Mouse (Mus musculus) kidney, postnatal 10 days (tissue): ENCODE measurements around the gene Pja2.
"Not testable (repeated sequence)": the region's sequence is repeated elsewhere in the genome, so short reads cannot be mapped to it uniquely, and the experiment has no call there.

Source experiments
- DNase-seq: peaks from one replicate; pipeline ENCODE4 v3.0.0; 2021; ENCODE audit warnings: mixed read lengths

The Pja2 gene

DNA sequence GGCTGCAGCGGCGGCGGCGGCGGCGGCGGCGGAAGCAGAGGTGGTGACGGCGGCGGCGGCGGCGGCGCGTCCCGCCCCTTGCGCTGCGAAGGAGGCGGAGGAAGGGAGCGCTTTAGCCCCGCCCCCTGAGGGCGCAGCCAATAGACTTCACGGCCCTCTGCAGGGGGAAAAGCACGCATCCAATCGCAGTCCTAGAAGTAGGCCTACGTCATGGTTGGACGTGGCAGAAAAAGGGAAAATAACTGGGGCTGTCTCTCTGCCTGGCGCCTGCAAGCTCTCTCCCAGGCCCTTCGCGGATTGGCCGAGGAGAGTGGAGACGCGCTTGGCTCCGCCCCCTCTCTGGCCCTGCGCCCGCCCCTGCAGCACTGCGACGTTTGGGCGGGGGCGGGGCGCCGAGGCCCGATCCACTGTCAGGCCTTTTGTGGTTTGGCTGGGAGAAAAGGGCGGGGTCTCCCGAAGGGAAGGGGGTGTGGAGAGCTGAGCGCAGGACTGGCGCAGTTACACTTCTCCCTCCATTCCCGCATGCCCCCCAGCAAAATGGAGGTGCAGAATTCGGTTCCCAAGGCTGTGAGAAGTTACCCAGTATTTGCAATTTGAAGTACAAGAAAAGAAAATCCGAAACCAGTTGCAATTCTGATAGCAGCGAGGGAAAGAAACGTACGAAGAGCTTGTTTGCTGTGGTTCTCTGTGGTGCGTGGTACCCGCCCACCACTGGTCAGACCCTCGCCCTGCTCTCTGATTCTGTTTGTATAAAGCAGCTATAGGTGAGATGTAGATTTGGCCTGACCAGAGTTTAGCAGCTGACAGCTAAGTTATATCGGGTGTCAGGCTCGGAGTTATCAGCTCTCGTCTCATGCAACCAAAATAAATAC is at the start of gene Pja2:
Gene Pja2, minus strand, starts transcription at position 19 of the 872 bp plus-strand sequence.
- DNase-seq: peak; percentile 100

DNA sequence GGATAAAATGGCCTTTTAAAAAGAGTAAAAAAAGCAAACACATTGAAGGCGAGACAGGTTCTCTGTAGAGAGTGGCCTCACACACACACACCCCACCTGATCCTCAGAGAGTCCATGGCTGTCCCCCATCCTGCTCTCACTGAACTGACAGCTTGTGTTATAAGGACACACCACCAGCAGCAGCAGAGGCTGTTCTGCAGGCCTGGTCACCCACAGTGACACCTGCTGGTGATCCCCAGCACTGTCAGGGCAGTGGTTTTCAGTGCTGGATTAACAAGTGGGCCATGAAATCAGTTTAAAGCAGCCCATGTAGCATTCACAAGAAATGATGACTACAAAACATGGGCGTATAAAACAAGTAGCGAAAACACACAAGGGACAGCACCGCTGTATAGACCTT is 43.6 kb upstream of the Pja2 start:
- peak; percentile 84 for DNase-seq

DNA sequence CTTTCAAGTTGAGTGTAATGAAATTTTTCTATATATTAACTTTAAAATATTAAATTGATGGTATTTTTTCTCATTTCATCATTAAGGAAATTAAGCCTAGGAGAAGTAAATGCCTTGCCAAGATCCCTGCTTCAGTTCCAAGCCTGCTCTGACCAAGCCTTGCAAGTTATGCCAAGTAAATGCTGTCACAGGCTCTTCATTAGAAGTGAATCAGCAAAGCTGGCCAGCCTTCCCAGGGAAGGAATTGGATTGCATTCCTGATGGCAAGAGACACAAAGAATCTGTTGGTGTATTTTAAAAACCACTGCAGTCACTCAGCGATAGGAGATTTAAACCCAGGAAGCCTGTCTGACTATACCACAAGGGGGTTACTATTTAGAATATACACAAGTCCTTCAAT is 32.0 kb upstream of the Pja2 start:
- DNase-seq: no peak

DNA sequence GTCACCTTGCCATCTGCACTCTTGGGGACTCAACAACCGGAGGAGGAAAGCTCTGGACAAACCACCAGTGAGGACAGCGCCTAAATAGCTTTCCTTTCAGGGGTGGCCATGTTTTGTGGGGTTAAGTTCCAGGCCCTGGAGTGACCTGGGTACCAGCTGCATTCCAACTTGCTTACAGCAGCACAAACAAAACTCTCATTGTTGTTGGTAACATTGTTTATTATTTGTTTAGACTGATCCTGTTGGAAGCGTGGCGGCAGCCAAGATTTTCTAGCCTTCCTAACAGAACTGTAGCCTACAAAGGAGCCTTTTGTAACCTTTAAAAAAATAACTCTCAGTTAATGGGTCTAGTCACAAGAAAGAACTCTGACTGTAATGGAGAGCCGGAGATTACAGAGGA is 30.9 kb upstream of the Pja2 start:
- no peak for DNase-seq

DNA sequence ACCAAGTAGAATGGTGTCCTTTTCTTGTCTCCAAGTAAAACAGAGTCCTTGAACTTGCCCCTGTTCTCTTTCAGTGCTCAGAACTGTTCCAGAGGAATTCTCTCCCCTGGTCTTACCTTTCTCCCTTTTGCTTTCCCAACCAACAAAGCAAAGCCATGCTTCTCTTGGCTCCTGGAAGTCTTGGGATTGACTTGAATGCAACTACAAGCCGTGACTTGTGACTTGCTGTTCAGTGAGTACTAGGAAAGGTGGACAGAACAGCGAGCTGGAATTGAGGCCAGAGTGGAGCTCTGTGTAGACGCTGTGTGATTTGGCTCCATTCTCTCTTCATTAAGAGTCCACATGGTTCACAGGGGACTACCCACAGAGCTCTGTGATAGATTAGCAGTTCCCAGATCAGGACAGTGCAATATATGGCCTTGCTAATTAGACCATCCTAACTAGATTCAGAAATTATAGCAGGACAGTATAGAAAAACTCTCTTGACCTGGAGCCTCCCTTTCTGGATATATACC is 30.3 kb upstream of the Pja2 start:
- DNase-seq: no peak

DNA sequence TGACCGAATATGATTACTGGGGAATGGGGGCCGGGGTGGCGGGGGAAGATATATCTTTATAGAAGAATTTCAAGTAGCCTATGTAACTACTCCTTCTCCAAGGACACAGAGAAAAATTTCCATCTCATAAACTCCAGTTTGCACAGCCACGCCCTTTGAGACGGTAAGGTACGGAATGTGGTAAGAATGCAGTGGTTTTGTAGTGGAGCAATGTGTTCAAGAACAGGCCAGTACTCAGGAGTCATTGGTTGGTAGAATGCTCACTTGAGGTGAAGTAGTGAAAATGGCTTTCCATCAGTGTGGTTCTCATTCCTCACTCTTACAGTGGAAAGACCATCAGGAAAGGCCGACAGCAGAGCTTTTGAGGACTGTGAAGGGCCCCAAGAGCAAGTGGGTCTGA is 22.2 kb upstream of the Pja2 start:
- no peak for DNase-seq

DNA sequence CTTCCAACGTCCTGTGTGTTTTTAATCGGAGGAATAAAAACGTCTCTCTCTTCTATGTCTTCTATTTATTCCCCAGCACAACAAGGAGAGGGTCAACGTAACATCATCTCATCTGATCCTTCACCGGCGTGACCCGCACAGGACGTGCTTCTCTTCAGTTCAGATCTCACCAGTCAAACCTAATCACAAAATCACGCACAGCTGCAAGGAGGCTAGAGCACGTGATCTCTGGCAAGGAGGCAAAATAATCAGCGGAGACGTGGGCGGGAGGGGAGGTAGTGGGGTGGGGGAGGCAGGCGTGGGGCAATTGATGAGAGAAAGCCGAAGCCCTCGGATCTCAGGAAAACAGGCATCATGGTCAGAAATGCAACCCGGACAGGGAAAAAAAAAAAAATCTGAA is 14.4 kb upstream of the Pja2 start:
- no peak for DNase-seq

DNA sequence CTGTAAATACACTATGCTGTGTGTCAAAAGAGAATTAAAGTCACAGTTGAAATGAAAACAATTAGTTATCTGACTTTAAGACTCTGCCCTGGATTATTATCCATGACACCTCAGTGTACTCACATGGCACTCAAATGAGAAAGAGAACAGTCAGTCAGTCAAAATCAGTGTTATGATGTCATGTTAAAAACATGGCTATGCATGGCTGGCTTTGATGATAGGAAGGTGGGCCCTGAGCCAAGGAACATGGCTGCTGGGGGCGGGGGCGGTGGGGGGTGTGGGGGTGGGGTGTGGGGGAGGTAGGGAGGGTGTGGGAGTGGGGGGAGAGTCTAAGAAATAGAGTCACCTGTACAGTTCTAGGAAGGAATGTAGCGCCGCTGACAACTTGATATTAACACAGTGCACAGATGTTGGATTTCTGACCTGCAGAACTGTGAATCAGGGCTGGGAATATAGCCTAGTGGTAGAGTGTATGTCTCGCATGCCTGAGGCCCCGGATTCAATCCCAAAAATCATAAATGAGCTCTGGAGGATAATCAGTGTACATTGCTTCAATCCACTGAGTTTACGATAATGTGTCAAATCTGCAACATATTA is 13.0 kb upstream of the Pja2 start:
- no peak for DNase-seq

DNA sequence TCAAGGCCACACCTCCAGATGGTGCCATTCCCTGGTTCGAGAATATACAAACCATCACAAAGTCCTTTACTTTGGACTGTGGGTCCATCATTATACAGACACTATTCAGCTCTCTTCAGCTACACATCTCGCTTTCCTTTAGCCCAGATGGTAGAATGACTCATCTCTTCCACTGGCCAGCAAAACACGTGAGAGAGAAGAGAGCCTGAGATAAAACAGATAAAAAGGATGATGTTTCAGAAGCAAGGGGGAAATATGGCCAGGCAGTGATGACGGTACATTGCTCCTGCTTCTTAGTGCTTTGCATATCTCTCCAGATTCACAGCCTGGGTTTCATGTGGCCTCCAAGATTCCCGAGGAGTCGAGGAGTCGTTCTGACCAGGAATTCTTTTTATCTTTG is 10.0 kb upstream of the Pja2 start:
- no peak for DNase-seq

DNA sequence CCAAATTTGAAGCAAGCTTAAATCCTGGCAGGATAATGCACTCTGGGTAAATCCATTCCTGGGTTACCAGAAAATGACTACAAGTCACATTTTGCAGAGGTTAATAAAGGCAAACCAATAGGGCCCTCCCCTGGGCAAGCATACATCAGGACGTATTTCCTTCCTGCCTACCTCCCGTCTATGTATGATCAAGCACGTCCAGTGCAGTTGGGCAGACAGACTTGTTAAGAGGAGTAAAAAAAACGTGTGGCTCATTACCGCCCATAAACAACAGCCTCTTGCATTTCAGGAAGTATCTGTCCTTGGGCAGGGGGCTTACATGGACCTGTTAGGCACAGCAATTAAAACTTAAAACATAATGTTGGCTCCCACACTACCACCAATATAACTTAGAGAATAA is 8.0 kb upstream of the Pja2 start:
- no peak for DNase-seq

DNA sequence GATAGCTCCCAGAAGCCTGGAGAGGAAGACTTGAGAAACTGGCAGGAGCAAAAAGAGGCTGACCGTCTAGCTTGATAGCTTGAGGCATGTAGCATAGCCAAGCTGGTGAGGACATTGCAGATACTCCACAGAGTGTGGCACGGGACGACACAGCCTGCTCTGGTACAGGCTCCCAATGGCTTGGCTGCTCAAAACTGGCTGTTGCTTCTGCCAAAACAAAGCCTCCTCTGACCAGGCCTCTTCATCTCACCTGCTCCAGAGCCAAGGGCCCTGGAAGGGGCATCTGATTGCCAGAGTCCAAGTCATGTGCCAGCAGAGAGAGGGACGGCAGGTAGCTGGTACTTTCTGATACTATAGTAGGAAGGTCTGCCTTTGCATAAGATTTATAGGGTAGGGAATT is 5.5 kb upstream of the Pja2 start:
- DNase-seq: no peak

DNA sequence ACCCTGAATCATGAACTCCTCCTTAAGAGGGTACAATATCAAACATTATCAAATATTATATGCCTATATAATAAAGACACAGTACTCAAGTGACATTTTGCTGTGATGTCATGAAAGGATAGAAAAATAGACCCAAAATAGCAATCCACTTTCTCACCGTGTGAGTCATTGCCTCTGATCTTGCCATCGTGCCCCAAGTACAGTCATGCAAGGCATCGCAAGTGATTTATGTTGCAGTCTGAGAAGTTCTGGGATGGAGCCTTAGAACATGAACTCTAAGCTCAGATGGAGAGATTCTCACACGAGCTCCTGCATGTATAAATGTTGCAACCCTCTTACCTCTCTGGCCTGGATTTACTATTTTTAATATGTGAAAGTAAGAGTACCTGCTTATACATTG is 2.2 kb upstream of the Pja2 start:
- no peak for DNase-seq

DNA sequence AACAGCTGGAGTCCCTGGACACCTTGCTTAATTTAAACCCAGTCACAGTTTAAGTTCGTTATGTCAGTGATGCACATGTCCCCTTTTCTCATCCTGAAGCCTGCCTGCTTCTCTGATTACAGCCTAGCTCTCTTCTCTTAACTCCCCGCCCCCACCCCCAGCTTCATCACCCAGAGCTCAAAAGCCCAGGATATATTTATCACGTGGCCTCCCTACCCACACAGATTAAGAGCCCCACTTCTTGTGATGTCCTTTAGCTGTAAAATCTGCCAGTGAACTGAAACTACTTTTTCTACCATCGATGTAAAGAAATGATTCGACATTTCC is 1.0 kb upstream of the Pja2 start:
- DNase-seq: no peak

DNA sequence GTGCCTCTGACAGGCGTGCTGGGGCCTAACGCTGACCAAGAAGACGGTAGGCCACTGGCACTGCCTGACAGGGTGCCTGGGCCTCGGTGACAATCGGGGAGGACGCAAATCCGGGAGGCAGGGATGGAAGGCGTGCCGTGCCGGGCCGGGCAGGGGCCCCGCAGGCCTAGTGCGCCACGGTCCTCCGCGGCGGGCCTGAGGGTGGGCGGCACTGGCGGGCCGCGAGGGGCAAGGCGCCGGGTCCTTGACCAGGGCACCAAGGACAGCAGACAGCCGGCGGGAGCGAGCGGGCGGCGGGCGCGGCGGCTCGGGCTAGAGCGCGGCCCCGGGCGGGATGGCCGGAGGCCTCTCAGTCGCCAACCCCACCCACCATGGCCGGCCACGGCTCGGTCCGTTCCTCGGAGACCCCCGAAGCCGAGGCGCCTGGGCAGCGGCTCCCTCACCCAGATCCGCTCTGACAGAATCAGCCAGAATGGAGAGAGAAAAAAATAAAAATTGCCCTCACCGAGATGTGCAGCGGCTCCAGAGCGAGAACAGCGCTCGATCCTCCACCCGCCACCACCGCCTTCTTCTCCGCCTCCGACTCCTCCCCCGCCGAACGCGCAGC is 322 bp downstream of the Pja2 start:
- DNase-seq: no peak

DNA sequence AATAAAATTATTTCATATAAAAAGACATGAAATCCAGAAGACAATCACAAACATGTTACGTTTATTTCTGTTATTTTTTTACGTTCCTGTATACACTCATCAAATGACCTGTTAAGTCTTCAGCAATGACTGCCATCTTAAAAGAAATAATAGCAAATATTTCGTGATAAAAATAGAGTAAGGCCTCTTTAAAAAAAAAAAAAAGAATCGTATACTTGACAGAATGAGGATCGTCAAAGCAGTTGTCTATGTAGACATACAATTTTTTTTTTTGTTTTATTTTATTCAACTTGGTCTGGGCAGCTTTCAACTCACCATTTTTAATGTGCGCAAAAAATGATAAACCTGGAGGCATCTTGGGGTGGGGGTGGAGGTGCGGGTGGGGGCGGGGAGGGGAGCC is 831 bp downstream of the Pja2 start:
- DNase-seq: no peak

DNA sequence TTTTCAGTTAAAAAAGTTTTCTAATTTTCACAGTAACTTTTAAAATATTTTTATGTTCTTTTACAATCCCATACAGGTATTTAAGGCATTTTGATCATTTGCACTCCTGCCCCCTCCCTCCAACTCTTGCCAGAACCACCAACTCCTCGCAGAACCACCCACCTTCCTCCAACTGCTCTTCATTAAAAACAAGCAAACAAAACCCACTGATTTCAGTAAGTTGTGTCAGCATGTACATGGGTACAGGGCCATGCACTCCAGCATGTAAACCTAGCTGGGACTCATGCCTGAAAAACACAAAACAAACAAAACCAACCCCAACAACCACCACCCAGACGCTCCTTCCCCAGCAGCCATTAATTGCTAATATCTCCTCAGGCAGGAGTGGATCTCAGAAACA is 7.2 kb downstream of the Pja2 start:
- no peak for DNase-seq

DNA sequence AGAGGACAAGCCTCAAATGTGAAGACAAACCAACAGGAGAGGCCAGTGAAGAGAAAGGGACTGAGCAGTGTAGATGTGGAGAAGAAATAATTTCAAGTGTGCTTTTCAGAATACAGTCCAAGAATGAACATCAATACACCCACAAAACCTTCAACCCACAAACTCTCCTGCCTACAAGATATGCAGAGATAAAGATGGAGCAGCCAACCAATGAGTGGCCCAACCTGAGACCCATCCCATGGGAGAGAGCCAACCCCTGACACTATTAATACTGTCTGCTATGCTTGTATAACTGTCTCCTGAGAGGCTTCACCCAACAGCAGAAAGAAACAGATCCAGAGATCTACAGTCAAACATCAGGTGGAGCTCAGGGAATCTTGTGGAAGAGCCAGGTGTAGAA is 16.3 kb downstream of the Pja2 start:
- DNase-seq: no peak

DNA sequence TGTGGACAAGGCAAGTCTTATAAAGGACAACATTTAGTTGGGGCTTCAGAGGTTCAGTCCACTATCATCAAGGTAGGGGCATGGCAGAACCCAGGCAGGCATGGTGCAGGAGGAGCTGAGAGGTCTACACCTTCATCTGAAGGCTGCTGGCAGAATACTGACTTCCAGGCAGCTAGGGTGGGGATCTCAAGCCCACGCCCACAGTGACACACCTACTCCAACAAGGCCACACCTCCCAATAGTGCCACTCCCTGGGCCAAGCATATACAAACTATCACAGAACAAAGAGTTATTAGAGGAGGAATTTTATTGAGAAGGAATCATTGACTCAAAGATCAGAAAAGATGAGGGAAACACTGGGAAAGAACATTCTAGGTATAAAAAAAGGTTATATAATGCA is 17.2 kb downstream of the Pja2 start:
- not testable (repeated sequence) for DNase-seq

DNA sequence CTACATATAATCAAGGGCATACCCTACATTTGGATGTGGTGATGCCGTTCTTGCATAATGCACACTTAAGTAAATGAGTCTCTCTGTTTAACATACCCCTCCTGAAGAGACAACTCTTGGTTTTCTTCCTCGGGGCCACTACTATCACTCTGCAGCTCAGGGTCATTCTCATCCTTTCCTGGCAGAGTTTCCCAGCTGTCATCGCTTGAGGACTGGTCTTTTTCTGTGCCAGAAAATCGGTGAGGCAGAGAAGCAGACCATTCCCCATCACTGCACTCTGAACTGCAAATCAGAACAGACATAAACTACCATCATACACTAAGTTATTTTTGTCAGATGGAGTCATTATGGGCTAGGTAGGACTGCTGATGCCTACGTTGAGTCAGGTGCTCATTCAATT is 34.1 kb downstream of the Pja2 start:
- DNase-seq: no peak

DNA sequence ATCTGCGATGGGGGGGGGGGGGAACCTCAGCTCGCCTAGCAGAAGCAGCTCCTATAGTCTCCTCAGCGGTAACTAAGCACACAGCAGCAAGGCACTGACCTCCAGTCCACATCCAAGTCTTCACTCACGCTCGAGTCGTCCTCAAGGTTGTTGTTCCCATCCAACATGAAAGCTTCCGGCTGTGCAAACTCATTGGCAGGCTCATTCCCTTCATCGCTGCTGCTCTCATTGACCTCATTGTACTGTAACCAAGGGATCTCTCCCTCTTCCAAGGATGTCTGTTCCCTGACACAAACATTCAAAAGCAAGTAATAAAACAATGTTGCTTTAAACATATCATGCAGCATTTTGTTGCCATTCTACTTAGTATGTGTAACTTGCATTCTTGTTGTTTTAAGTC is 39.0 kb downstream of the Pja2 start:
- no peak for DNase-seq

DNA sequence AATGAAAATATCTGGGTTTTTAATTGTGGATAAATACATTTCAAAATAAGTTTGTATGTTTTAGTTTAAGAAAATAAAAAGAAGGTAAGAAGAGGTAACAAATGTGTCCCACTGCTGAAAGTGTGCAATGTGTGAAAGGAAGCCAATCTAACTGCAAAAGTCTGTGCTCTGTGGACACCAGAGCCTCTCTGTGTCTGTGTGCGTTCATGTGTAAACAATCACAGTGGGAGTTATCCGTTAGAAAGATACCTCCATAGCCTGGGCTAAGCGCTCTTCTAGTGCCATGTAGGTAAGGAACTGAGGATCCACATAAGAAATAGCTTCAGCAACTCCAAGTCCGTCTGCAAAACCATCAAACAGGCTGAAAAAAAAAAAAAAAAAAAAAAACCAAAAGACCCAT is 42.0 kb downstream of the Pja2 start:
- no peak for DNase-seq

DNA sequence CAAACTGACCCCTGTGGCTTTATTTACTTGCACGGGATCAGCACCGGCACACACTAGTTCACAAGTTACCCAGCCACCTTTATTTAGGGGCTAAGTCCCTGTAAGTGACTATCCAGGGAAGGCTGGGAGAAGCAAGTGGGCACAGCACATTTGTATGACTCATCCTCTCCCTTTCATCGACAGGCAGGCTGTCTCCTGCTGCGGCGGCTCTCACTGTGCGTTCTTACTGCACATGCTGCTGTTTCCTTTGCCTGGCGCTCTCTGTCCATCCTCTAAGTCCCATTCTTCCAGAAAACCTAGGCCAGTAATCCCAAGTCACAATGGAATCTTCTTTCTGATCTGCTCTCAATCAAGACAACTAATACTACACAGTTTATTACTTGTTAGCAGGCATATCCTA is 43.7 kb downstream of the Pja2 start:
- no peak for DNase-seq

DNA sequence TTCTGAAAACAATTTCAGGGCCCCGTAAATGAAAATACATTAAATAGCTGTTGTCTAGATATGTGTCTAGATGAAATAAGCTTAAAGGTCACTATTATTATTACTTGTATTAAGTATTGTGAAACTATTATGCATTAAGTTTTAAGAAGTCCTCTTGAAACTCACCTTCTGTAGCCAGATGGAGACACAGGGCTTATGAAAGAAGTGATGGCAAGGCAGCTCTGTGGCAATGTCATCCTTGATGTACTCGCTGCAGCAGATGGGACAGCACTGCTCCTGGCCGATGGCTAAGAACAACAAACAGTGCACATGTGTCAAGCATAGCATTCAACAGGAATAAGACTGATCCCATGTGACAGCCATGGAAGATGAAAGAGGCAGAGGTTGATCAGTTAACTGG is 44.9 kb downstream of the Pja2 start:
- no peak for DNase-seq

DNA sequence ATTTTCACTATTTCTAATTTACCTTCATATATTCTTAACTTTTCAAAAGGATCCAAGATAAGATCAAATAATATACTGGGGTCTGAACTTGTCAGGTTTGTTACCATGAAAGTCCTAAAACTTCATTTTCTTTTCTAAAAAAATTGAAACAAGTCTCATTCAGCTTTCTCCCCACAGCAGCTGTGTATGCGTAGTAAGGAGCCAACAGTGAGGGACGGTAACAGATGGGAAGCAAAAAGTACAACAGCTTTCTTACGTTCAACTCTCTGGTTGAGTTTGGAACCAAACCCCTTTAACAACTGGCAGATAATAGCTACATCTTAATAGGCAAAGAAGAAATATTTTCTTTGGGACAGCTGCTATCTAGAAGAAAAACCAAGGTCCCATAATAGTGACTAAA is 50.3 kb downstream of the Pja2 start:
- not testable (repeated sequence) for DNase-seq
